In genomic region chr8:110699501-110699900, GRCm38 (mm10) we compare ENCODE assay signal across 15 mouse cellular contexts.
"Had no signal": no experiment of that assay in that cellular context is flagged by ENCODE, and none has a peak within 500 bp of the region (broad histone marks: within the 10 kb centered on the region; RNA-seq: fewer than 3 reads in every experiment).

No protein-coding gene starts in this region.

- ATAC-seq: midbrain, embryonic 15.5 days had no signal

- H3K4me2 ChIP-seq: liver, embryonic 11.5 days; liver, embryonic 15.5 days; midbrain, embryonic 11.5 days; midbrain, embryonic 15.5 days had no signal

- H3K27ac ChIP-seq: liver, embryonic 15.5 days; macrophage; midbrain, embryonic 15.5 days had no signal

- H3K27me3 ChIP-seq: liver, embryonic 15.5 days; megakaryocyte, embryonic 14.5 days; midbrain, embryonic 15.5 days had no signal

- H3K4me1 ChIP-seq: liver, embryonic 15.5 days had no signal

- H3K9ac ChIP-seq: liver, embryonic 15.5 days; midbrain, embryonic 15.5 days had no signal

- DNase-seq: kidney, adult 2 months; kidney, postnatal 25 days; left cerebral cortex, postnatal 4 days; lung, adult 2 months; lung, postnatal 10 days; retina, postnatal 1 day; right cerebral cortex, postnatal 4 days; spleen, adult 18-20 months; thymus, postnatal 36 days had no signal

- H3K4me3 ChIP-seq: liver, embryonic 15.5 days; megakaryocyte, embryonic 14.5 days; midbrain, embryonic 15.5 days had no signal

- H3K9me3 ChIP-seq: liver, embryonic 15.5 days; megakaryocyte, embryonic 14.5 days; midbrain, embryonic 15.5 days had no signal
